Comparison of ENCODE assay signal across 16 mouse cellular contexts in genomic region chr1:190472761-190473160, GRCm38 (mm10).
"Had no signal": no experiment of that assay in that cellular context is flagged by ENCODE, and none has a peak within 500 bp of the region (broad histone marks: within the 10 kb centered on the region; RNA-seq: fewer than 3 reads in every experiment).

No protein-coding gene starts in this region.

- H3K4me1 ChIP-seq: limb, embryonic 12.5 days; limb, embryonic 15.5 days; midbrain, embryonic 15.5 days; neural tube, embryonic 13.5 days had no signal

- H3K4me2 ChIP-seq: limb, embryonic 12.5 days; limb, embryonic 15.5 days; liver, embryonic 11.5 days; midbrain, embryonic 11.5 days; midbrain, embryonic 15.5 days; neural tube, embryonic 13.5 days had no signal

- H3K9ac ChIP-seq: limb, embryonic 12.5 days; limb, embryonic 15.5 days; liver, embryonic 14.5 days; liver, postnatal 0 days; midbrain, embryonic 15.5 days; neural tube, embryonic 13.5 days had no signal

- DNase-seq: kidney, postnatal 14 days; kidney, postnatal 4 days; left cerebral cortex, postnatal 4 days; liver, postnatal 0 days; lung, postnatal 14 days; lung, postnatal 4 days; retina, postnatal 1 day; thymus, adult 18-20 months; thymus, postnatal 36 days had no signal

- H3K4me3 ChIP-seq: limb, embryonic 12.5 days; limb, embryonic 15.5 days; midbrain, embryonic 15.5 days; neural tube, embryonic 13.5 days had no signal

- H3K36me3 ChIP-seq: limb, embryonic 12.5 days; limb, embryonic 15.5 days; midbrain, embryonic 15.5 days; neural tube, embryonic 13.5 days had no signal

- H3K27me3 ChIP-seq: limb, embryonic 12.5 days; limb, embryonic 15.5 days; midbrain, embryonic 15.5 days; neural tube, embryonic 13.5 days had no signal

- ATAC-seq: liver, postnatal 0 days; midbrain, embryonic 15.5 days had no signal

- H3K27ac ChIP-seq: limb, embryonic 12.5 days; limb, embryonic 15.5 days; liver, embryonic 14.5 days; midbrain, embryonic 15.5 days; neural tube, embryonic 13.5 days had no signal

- H3K9me3 ChIP-seq: limb, embryonic 12.5 days; limb, embryonic 15.5 days; midbrain, embryonic 15.5 days; neural tube, embryonic 13.5 days had no signal
